Mouse (Mus musculus) hindbrain, embryonic 12.5 days (tissue): Measurements from ENCODE around the gene Tprn. TPM values are rescaled to one million over a fixed set of nuclear protein-coding genes. Genes with fewer than 3 reads are reported as not detected.

Source experiments
- ATAC-seq: fragments of 200-750 bp; cut with Nextera tagmentation; 2 replicates; pipeline ENCODE4 v1.8.0; 2017; ENCODE audit warnings: moderate TSS enrichment; ENCODE audit not compliant: low FRiP score
- H3K27ac ChIP-seq: fragments of 300-500 bp; sonication (generic); 2 replicates; pipeline ENCODE4 v1.5.1; 2016; ENCODE audit warnings: mild to moderate bottlenecking
- H3K27me3 ChIP-seq: fragments of 300-500 bp; sonication (generic); 2 replicates; pipeline ENCODE4 v1.6.1; 2016; ENCODE audit warnings: mild to moderate bottlenecking
- H3K36me3 ChIP-seq: fragments of 300-500 bp; sonication (generic); 2 replicates; pipeline ENCODE4 v1.6.1; 2016; ENCODE audit warnings: mild to moderate bottlenecking
- H3K4me1 ChIP-seq: fragments of 300-500 bp; sonication (generic); 2 replicates; pipeline ENCODE4 v1.6.1; 2016
- H3K4me2 ChIP-seq: fragments of 300-500 bp; sonication (generic); replicated peaks from 2 replicates; pipeline ENCODE4 v1.6.1; 2016; ENCODE audit warnings: mild to moderate bottlenecking
- H3K4me3 ChIP-seq: fragments of 300-500 bp; sonication (generic); 2 replicates; pipeline ENCODE4 v1.5.1; 2016; ENCODE audit warnings: mild to moderate bottlenecking
- H3K9ac ChIP-seq: fragments of 300-500 bp; sonication (generic); 2 replicates; pipeline ENCODE4 v1.6.1; 2016; ENCODE audit warnings: mild to moderate bottlenecking, moderate library complexity
- H3K9me3 ChIP-seq: fragments of 300-500 bp; sonication (generic); replicated peaks from 2 replicates; pipeline ENCODE4 v1.6.1; 2016; ENCODE audit warnings: mild to moderate bottlenecking
- WGBS: fragments of 180-500 bp; shearing (Covaris S2); methylation state at CpG from one replicate; pipeline ENCODE4 v1.1.7; 2016; 5-methylcytosine and 5-hydroxymethylcytosine counted together
- polyA plus RNA-seq: library from polyadenylated mRNA; unstranded; fragments of >200 nt; fragmentation: Nextera tagmentation; extraction: Ambion mirVana; gene quantifications from 2 replicates; pipeline ENCODE4 v1.2.1, GENCODE M21; 2016

The Tprn gene
- polyA plus RNA-seq, 1 experiment from 2014 or later: 13.2 TPM

DNA sequence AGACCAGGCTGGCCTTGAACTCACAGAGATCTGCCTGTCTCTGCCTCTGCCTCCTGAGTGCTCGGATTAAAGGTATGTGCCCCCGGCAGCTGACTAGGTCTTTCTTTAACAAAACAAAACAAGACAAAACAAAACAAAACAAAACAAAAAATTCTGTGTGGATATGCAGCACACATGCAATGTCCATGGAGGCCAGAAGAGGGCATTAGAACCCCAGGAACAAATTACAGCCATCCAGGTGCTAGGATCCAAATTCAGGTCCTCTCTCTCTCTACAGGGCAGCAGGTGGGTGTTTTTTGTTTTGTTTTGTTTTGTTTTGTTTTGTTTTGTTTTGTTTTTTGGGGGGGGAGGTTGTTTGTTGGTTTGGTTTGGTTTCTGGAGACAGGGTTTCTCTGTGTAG lies 3.5 kb upstream of the Tprn start:
- H3K4me2 ChIP-seq: no peak overlapping the region
- peaks cover 28% of the 10 kb centered on the region for H3K4me1 ChIP-seq
- no peak overlapping the region for H3K4me3 ChIP-seq
- H3K9me3 ChIP-seq: no peaks in the 10 kb centered on the region
- no peaks in the 10 kb centered on the region for H3K36me3 ChIP-seq
- peaks cover 10% of the 10 kb centered on the region for H3K27me3 ChIP-seq
- H3K9ac ChIP-seq: no peak overlapping the region
- H3K27ac ChIP-seq: no peak overlapping the region
- WGBS: 54% methylated on average over 2 of the region's 2 CpGs
- no peak for ATAC-seq

DNA sequence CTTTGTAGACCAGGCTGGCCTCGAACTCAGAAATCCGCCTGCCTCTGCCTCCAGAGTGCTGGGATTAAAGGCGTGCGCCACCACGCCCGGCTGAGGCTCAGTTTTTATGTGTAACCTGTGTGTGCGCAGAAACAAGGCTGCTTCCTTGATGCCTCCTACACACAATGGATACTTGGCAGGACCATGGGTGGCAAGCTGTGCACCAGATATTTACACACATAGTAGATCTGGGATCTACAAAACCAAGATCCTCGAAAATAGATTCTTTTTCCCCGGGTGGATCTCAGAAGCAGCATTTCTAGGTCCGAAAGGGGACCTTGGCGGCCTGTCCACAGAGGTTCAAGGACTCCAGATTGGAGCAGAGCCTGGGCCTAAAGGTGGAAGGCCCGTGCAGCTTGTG lies 548 bp upstream of the Tprn start:
- Histone ChIP-seq H3K27ac (no peak overlapping the region), H3K4me3 (peak overlapping the region; percentile 62), H3K4me1 (peaks cover 41% of the 10 kb centered on the region), H3K36me3 (no peaks in the 10 kb centered on the region), H3K9me3 (no peaks in the 10 kb centered on the region), H3K9ac (peak overlapping the region; percentile 55), H3K27me3 (peaks cover 23% of the 10 kb centered on the region), H3K4me2 (peak overlapping the region; percentile 99)
- 0 out of 2 replicates have a peak, but pooled peaks have one; percentile 3 for ATAC-seq
- 48% methylated on average over 12 of the region's 12 CpGs for WGBS

DNA sequence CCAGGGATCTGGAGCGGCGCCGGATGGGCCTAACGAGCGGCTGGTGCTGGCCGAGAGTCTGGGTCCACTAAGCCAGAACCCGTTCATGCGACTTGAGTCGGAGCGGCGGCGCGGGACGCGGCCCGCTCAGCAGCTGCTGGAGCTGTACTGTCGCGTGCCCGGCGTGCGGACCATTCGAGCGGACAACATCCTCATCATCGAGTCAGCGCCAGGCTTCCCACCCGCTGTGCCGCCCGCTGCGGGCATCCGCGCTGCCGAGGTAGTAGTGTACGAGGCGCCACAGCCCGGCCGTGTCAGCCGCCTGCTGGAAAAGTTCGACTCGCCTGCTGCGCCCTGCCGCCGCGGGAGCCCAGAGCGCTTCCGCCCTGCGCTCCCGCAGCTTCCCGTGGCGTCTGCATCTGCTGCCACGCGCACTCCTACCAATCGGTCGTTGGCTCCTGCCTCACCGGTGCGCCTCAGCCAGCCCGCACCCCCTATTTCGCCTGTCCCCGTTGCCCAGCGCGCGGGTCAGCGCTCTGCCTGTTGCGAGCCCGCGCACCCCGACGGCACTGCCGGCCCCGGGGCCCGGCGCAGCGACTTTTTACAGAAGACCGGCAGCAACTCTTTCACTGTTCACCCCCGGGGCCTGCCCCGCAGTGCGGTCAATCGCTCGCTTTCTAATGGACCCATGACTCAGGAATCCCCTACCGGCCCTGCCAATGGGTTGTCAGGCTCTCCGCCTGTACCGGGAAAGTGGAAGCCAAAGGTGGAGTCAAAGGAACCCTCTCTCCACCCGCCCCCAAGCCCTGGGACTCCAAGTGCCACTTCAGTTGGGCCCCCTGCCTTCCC lies 591 bp downstream of the Tprn start:
- WGBS: under 1% methylated on average over 81 of the region's 82 CpGs
- ATAC-seq: peak; percentile 35

DNA sequence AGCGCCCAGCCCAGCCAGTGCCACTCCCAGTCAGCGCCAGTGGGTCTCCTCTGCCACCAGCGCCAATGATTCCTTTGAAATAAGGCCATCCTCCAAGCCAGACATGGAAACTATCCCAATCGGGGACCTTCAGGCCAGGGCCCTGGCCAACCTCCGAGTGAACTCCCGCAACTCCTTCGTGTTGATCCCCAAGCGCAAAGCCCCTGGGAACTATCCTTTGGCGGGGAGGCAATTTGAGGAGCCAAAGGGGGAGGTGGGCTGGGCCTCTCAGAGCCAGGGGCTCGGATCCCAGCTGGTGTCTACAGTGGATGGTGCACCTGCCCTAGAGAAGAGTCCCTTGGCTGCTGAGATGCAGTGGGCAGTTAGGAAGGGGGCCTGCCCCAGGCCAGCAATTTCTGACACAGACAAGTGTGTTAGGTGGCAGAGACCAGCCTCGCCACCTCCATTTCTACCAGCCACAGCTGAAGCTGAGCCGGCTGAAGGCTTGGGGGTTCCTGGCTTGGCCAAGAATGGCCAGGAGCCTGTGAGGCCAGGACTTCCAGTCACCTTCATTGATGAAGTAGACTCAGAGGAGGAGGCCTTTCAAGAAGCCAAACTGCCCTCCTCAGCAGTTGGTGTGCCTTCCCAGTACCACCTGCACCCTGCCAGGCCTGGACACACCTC lies 1.3 kb downstream of the Tprn start:
- H3K4me3 ChIP-seq: peak overlapping the region; percentile 62
- H3K36me3 ChIP-seq: 0 out of 2 replicates have a peak, but pooled peaks cover 4% of the 10 kb centered on the region
- 20% methylated on average over 12 of the region's 12 CpGs for WGBS
- peak overlapping the region; percentile 99 for H3K4me2 ChIP-seq
- H3K9me3 ChIP-seq: no peaks in the 10 kb centered on the region
- H3K4me1 ChIP-seq: peaks cover 52% of the 10 kb centered on the region
- no peak overlapping the region for H3K27ac ChIP-seq
- H3K27me3 ChIP-seq: peaks cover 23% of the 10 kb centered on the region
- no peak for ATAC-seq
- H3K9ac ChIP-seq: peak overlapping the region; percentile 73

More for the DNA sequence above, 591 bp downstream of the Tprn start:
- Histone ChIP-seq H3K27ac (peak overlapping the region; percentile 49), H3K27me3 (peaks cover 23% of the 10 kb centered on the region), H3K4me2 (peak overlapping the region; percentile 99), H3K36me3 (no peaks in the 10 kb centered on the region), H3K4me1 (peaks cover 52% of the 10 kb centered on the region), H3K4me3 (peak overlapping the region; percentile 62), H3K9ac (peak overlapping the region; percentile 73), H3K9me3 (no peaks in the 10 kb centered on the region)

DNA sequence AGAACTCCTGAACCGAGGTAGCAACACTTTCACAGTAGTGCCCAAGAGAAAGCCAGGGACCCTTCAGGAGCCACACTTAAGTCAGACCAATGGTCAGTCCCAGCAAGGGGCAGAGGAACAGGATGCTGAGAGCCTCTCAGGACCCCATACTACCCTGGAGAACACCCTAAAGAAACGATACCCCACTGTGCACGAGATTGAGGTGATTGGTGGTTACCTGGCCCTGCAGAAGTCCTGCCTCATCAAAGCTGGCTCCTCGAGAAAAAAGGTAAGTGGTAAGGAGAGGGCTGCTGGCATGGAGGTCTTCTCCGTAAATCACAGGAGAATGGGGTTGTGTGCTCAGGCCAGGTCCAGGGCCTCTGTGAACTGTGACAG lies 1.9 kb downstream of the Tprn start:
- Histone ChIP-seq H3K27ac (no peak overlapping the region), H3K36me3 (peaks cover 9% of the 10 kb centered on the region), H3K4me1 (peaks cover 52% of the 10 kb centered on the region), H3K9ac (peak overlapping the region; percentile 13; the same call in 1 of the 2 replicates), H3K4me2 (peak overlapping the region; percentile 99), H3K27me3 (peaks cover 23% of the 10 kb centered on the region), H3K4me3 (peak overlapping the region; percentile 62), H3K9me3 (no peaks in the 10 kb centered on the region)
- ATAC-seq: no peak
- 83% methylated on average over 5 of the region's 5 CpGs for WGBS

DNA sequence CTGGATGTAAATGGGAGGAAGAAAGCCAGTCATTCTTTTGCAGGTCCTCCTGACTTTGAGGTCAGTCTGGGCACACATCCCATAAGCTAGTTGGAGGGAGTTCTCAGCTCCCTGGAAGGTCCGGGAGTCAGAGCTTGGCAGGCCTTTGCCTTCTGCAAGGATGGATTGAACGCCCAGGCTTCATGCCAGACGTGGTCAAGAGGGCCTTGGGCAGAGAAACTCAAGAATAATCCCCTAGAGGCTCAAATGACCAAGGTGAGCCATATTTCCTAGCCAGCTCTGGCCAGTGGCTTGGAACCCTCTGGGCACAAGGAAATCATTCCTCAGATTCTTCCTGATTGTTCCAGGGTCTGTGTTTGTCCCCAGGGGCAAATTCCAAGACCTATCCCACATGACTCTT lies 2.4 kb downstream of the Tprn start:
- H3K36me3 ChIP-seq: peaks cover 15% of the 10 kb centered on the region
- peaks cover 23% of the 10 kb centered on the region for H3K27me3 ChIP-seq
- H3K4me2 ChIP-seq: peak overlapping the region; percentile 99
- H3K9ac ChIP-seq: 0 out of 2 replicates have a peak overlapping the region, but pooled peaks have one; percentile 13
- 0 out of 2 replicates have a peak overlapping the region, but pooled peaks have one; percentile 1 for H3K4me3 ChIP-seq
- peaks cover 52% of the 10 kb centered on the region for H3K4me1 ChIP-seq
- no peaks in the 10 kb centered on the region for H3K9me3 ChIP-seq
- H3K27ac ChIP-seq: no peak overlapping the region
- WGBS: 74% methylated on average over 3 of the region's 3 CpGs
- ATAC-seq: no peak

DNA sequence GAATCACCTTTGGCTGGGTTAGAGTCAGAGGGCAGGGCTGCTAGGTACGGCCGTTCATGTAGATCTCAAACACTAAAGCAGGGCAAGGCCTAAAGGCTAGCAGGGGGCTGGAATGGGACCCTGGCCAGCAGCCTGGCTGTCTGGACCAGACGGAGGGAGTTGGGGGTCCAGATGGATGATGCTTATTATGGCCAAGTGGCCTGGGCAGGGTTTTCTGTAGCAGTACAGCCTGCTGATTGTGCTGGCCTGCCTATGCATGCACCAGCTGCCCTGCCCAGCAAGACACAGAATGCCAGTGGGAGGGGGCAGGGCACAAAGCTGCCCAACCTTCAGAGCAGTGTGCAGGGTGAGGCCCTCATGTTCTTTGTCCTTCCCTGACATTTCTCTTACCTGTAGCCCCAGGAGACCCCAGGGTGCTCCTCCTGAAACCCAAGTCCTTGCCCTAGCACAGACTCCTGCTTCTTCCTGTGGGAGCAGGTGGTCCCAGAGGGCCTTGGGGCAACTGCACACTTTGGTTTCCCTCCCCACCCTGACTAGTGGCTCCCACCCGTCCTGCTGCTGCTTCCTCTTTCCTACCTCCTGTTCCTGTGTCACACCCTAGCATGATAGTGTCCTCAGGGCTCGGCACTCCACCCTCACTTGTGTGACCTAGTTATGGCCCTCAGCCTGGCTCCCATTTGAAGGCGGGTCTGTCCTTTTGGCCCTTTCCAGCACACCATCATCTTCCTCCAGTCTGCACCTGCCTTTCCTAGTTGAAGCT lies 3.7 kb downstream of the Tprn start:
- H3K9me3 ChIP-seq: no peaks in the 10 kb centered on the region
- peaks cover 19% of the 10 kb centered on the region for H3K36me3 ChIP-seq
- peak overlapping the region; percentile 99 for H3K4me2 ChIP-seq
- H3K27ac ChIP-seq: 0 out of 2 replicates have a peak overlapping the region, but pooled peaks have one; percentile 8
- no peak for ATAC-seq
- peaks cover 58% of the 10 kb centered on the region for H3K4me1 ChIP-seq
- WGBS: 61% methylated on average over 6 of the region's 6 CpGs
- H3K4me3 ChIP-seq: no peak overlapping the region
- H3K9ac ChIP-seq: peak overlapping the region; percentile 13
- H3K27me3 ChIP-seq: peaks cover 23% of the 10 kb centered on the region

DNA sequence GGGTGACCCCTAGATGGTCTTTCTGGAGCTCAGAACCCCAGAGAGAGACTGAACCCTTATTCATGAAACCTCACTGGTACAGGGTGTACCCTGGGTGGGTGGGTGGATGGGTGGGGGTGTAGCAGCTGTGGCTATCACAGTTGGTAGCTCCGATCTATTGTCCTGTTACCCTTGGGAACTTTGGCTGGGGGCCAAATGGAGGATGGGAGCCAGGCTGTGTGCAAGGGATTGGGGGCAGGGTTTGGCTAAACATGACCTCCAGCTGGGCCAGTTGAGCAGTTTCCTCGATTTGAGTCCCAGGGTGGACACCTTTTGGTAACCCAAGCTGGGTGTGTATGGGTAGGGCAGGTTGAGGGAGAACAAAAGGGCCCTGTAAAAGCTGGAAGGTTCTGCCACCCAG lies 4.3 kb downstream of the Tprn start:
- peak overlapping the region; percentile 99 for H3K4me2 ChIP-seq
- peaks cover 19% of the 10 kb centered on the region for H3K36me3 ChIP-seq
- peaks cover 23% of the 10 kb centered on the region for H3K27me3 ChIP-seq
- peaks cover 65% of the 10 kb centered on the region for H3K4me1 ChIP-seq
- H3K9me3 ChIP-seq: no peaks in the 10 kb centered on the region
- no peak overlapping the region; the same call in 1 of the 2 replicates for H3K4me3 ChIP-seq
- WGBS: 46% methylated on average over 2 of the region's 2 CpGs
- peak overlapping the region; percentile 8; the same call in 1 of the 2 replicates for H3K27ac ChIP-seq
- peak overlapping the region; percentile 13 for H3K9ac ChIP-seq
- no peak for ATAC-seq

DNA sequence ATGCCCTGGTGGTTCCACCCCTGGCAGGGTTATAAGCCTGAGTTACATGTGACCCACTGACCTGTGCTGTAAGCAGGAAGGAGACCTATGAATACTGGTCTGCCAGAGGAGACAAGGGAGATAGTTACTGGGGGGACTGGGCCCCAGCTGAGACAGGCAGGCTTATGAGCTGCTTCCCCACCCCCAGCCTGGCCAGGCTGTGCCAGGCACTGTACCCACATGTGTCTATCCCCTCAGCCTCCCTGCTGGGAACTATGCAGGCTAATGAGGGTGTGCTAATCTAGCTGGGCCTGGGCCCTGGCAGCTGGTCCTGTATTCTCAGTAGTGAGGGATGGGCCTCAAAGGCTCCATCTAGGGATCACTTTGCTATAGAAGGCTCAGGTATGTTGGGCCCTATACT lies 4.8 kb downstream of the Tprn start:
- no peak overlapping the region for H3K9ac ChIP-seq
- H3K4me1 ChIP-seq: peaks cover 62% of the 10 kb centered on the region
- peak overlapping the region; percentile 99 for H3K4me2 ChIP-seq

DNA sequence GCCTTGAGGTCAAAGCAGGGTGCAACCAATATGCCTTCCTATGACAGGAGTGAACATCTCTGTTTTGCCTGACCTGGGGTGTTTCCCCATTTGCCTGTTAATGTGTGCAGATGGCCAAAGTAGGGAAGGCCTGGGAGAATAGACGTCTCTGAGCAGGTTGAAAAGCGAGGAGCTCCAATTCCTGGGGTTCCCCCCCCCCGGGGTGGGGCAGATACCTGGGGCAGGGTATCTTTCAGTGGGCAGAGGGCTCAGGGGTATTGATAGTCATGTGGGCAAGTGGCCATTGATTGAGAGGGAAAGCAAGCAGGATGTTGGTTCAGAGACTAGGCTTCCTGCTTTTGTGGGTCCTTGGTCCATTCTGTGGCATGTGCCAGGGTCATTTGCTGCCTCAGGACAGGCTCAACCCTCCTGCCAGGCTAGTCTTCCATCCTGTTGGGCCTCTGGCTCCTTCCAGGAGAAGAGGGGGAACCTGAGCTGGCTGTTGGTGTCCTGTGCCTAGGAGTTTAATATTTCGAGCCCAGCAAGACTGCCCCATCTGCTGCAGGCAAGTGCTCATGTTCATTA lies 5.4 kb downstream of the Tprn start:
- Histone ChIP-seq H3K4me2 (0 out of 2 replicates have a peak overlapping the region, but pooled peaks have one; percentile 11), H3K27me3 (peaks cover 23% of the 10 kb centered on the region), H3K4me1 (peaks cover 62% of the 10 kb centered on the region), H3K4me3 (no peak overlapping the region), H3K27ac (no peak overlapping the region), H3K9ac (no peak overlapping the region), H3K9me3 (no peaks in the 10 kb centered on the region), H3K36me3 (peaks cover 19% of the 10 kb centered on the region)
- 73% methylated on average over 4 of the region's 4 CpGs for WGBS
- no peak for ATAC-seq

More for the DNA sequence above, 4.8 kb downstream of the Tprn start:
- no peaks in the 10 kb centered on the region for H3K9me3 ChIP-seq
- no peak for ATAC-seq
- H3K27ac ChIP-seq: no peak overlapping the region; the same call in 1 of the 2 replicates
- no peak overlapping the region; the same call in 1 of the 2 replicates for H3K4me3 ChIP-seq
- peaks cover 19% of the 10 kb centered on the region for H3K36me3 ChIP-seq
- peaks cover 23% of the 10 kb centered on the region for H3K27me3 ChIP-seq

DNA sequence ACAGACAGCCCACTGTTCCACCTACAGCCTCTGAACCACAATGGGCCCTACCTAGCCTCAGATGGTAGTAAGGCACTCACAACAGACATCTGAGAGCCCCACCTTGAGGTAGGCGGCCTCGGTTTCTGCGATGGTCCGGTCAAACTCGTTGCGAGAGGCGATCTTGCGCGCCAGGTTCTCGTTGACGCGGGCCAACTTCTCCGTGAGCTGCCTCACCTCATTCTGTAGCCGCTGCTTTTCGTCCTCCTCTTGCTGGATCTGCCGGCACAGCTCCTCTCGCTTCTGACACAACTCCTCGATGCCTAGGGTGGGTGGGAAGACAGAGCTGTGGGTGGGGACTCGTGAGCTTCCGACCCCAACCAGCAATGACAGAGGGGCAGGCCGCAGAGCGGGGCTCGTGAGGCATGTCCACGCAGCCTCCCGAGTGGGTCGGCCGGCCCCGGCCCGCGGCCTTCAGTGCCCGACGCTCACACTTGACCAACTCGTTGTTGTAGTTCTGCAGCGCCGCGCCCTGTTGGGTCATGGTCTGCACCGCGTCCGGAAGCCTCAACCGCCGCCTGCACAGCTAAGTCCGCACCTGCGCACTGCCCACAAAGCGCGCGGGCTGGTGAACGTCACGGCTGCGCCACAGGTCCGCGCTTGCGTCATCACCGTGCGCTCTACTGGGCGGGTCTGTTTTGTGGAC lies 9.6 kb downstream of the Tprn start, which contains the start of the genes Ssna1 and Anapc2:
Gene Ssna1, minus strand, starts transcription at position 612 of the 685 bp plus-strand sequence.
Gene Anapc2, plus strand, starts transcription at position 652 of the 685 bp plus-strand sequence.
- peaks cover 49% of the 10 kb centered on the region for H3K36me3 ChIP-seq
- peaks cover 37% of the 10 kb centered on the region for H3K4me1 ChIP-seq
- H3K9me3 ChIP-seq: no peaks in the 10 kb centered on the region
- no peaks in the 10 kb centered on the region for H3K27me3 ChIP-seq
- H3K27ac ChIP-seq: peak within 1 kb of the TSS; percentile 80
- peak; percentile 95 for ATAC-seq
- H3K4me2 ChIP-seq: peak within 1 kb of the TSS; percentile 86
- peak within 1 kb of the TSS; percentile 93 for H3K9ac ChIP-seq
- WGBS: under 1% methylated on average over 55 of the region's 55 CpGs
- H3K4me3 ChIP-seq: peak within 1 kb of the TSS; percentile 90
